Mouse (Mus musculus) embryonic facial prominence, embryonic 14.5 days (tissue): Measurements from ENCODE around the gene Ano5. TPM values are rescaled to one million over a fixed set of nuclear protein-coding genes. Genes with fewer than 3 reads are reported as not detected.

Experiments
- ATAC-seq: fragments of 200-750 bp; cut with Nextera tagmentation; 2 replicates; pipeline ENCODE4 v1.8.0; 2017; ENCODE audit warnings: low read depth, moderate number of reproducible peaks, moderate TSS enrichment
- DNase-seq: peaks from one replicate; pipeline ENCODE4 v3.0.0-alpha.2; 2015; ENCODE audit warnings: low spot score
- H3K27ac ChIP-seq: fragments of 300-500 bp; sonication (generic); replicated peaks from 2 replicates; pipeline ENCODE4 v1.5.1; 2014; ENCODE audit warnings: low read depth, mild to moderate bottlenecking, low read length, moderate library complexity
- H3K27me3 ChIP-seq: fragments of 300-500 bp; sonication (generic); replicated peaks from 2 replicates; pipeline ENCODE4 v1.6.1; 2014; ENCODE audit warnings: low read length; ENCODE audit not compliant: control insufficient read depth, insufficient read depth
- H3K36me3 ChIP-seq: fragments of 300-500 bp; sonication (generic); 2 replicates; pipeline ENCODE4 v1.6.1; 2014; ENCODE audit warnings: low read length, mixed read lengths; ENCODE audit not compliant: control insufficient read depth, insufficient read depth
- H3K4me1 ChIP-seq: fragments of 300-500 bp; sonication (generic); 2 replicates; pipeline ENCODE4 v1.6.1; 2014; ENCODE audit warnings: antibody characterized with exemption, low read length; ENCODE audit not compliant: control insufficient read depth, insufficient read depth
- H3K4me2 ChIP-seq: fragments of 300-500 bp; sonication (generic); 2 replicates; pipeline ENCODE4 v1.6.1; 2014; ENCODE audit warnings: low read depth, mild to moderate bottlenecking, low read length, moderate library complexity, mixed read lengths
- H3K4me3 ChIP-seq: fragments of 300-500 bp; sonication (generic); 2 replicates; pipeline ENCODE4 v1.5.1; 2014; ENCODE audit warnings: low read depth, mild to moderate bottlenecking, low read length
- H3K9ac ChIP-seq: fragments of 300-500 bp; sonication (generic); 2 replicates; pipeline ENCODE4 v1.6.1; 2014; ENCODE audit warnings: low read depth, mild to moderate bottlenecking, low read length, moderate library complexity, mixed read lengths
- H3K9me3 ChIP-seq: fragments of 300-500 bp; sonication (generic); 2 replicates; pipeline ENCODE4 v1.6.1; 2016; ENCODE audit warnings: low read length; ENCODE audit not compliant: control insufficient read depth
- WGBS: fragments of 180-500 bp; shearing (Covaris S2); extraction: QIAGEN DNeasy Blood & Tissue Kit; methylation state at CpG from one replicate; pipeline ENCODE4 v1.1.7; 2014; 5-methylcytosine and 5-hydroxymethylcytosine counted together
- polyA plus RNA-seq: library from polyadenylated mRNA; unstranded; fragments of >200 nt; fragmentation: Nextera tagmentation; extraction: Ambion mirVana; gene quantifications from 2 replicates; pipeline ENCODE4 v1.2.1, GENCODE M21; 2014

The Ano5 gene
- polyA plus RNA-seq, 1 experiment from 2014 or later: 0.84 TPM

DNA sequence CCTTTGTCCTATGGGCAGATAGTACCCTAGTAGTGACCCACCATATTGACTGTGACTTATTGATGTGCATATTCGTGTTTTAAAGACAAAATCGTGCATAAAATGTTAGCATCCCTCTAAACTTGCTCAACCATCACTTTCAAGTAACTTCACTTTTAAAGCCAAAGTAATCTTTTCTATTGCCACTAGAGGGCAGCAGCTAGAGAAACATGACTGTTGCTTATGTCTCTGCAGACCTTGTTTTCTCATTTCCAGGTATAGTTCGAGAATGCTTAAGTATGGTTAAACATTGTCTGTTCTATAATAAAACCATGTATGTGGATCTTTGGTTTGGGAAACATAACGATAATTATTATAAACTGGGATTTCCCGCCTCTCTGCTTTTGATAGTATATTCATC, 103.6 kb downstream of the Ano5 start:
- peak; percentile 19 for DNase-seq
- ATAC-seq: no peak
- WGBS: 43% methylated on average over 5 of the region's 5 CpGs

DNA sequence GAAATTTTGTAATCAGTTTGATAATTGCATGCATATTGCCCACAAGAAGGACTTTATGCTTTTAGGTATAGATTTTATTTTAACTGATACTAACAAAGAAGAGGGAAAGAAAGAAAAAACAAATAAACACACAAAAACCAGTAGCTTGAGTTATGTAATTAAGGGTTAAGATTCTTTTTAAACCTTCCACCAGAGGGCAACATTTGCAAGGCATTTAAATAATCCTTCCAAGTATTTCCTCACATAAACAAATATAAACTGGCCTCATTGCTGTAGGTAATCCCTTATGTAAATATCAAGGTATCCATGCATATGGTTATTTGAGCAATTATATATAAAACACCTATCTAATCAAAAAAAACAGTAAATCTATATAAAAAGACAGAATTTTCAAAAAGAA, 107.1 kb downstream of the Ano5 start:
- no peaks in the 10 kb centered on the region for H3K36me3 ChIP-seq
- no peak overlapping the region for H3K4me3 ChIP-seq
- no peak overlapping the region for H3K4me2 ChIP-seq
- H3K9ac ChIP-seq: no peak overlapping the region
- no peaks in the 10 kb centered on the region for H3K4me1 ChIP-seq
- ATAC-seq (no peak), DNase-seq (peak; percentile 70)
- peaks cover 25% of the 10 kb centered on the region for H3K27me3 ChIP-seq
- no peaks in the 10 kb centered on the region for H3K9me3 ChIP-seq
- H3K27ac ChIP-seq: no peak overlapping the region

More for the DNA sequence above, 103.6 kb downstream of the Ano5 start:
- Histone ChIP-seq H3K9ac (no peak overlapping the region), H3K27ac (no peak overlapping the region), H3K27me3 (peaks cover 5% of the 10 kb centered on the region; the same call in 1 of the 2 replicates), H3K9me3 (no peaks in the 10 kb centered on the region), H3K4me2 (no peak overlapping the region), H3K36me3 (no peaks in the 10 kb centered on the region), H3K4me3 (no peak overlapping the region), H3K4me1 (no peaks in the 10 kb centered on the region)

DNA sequence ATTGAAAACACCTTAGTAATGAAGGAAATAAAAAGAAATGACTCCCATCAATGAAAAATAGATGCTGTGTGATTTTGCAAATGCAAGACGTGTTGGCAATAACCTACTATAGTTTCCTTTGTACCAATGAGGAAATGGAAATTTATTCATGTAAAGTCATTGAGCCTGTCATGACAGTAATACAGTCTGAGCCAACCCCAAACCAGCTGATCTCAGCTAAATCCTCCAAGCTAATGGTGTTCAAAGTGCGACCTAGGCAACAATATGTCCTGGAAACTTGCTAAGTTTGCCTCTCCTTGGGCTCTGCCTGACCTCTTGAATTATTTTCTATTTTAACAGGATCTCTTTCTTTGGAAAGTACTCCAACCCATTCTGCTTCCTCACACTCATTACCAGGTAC, 107.6 kb downstream of the Ano5 start:
- H3K36me3 ChIP-seq: no peaks in the 10 kb centered on the region
- H3K27ac ChIP-seq: no peak overlapping the region
- H3K9ac ChIP-seq: no peak overlapping the region
- H3K9me3 ChIP-seq: no peaks in the 10 kb centered on the region
- peaks cover 27% of the 10 kb centered on the region for H3K27me3 ChIP-seq
- H3K4me2 ChIP-seq: no peak overlapping the region
- no peak overlapping the region for H3K4me3 ChIP-seq
- 31% methylated on average over 2 of the region's 2 CpGs for WGBS
- ATAC-seq (no peak), DNase-seq (no peak)
- H3K4me1 ChIP-seq: no peaks in the 10 kb centered on the region

DNA sequence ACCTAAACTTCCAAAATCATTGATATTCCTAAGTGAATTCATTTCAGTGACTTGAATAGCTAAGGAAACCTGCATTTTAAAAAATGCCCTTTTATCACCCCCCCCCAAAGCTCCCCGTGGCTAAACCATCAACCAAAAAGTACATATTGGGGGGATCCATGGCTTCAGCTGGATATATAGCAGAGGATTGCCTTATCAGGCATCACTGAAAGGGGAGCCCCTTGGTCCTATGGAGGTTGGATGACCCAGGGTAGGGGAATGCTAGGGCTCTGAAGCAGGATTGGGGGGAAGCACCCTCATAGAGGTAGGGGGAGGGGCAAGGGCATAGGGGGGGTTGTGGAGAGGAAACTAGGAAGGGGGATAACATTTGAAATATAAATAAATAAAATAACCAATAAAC, 109.1 kb downstream of the Ano5 start:
- peaks cover 43% of the 10 kb centered on the region for H3K27me3 ChIP-seq

DNA sequence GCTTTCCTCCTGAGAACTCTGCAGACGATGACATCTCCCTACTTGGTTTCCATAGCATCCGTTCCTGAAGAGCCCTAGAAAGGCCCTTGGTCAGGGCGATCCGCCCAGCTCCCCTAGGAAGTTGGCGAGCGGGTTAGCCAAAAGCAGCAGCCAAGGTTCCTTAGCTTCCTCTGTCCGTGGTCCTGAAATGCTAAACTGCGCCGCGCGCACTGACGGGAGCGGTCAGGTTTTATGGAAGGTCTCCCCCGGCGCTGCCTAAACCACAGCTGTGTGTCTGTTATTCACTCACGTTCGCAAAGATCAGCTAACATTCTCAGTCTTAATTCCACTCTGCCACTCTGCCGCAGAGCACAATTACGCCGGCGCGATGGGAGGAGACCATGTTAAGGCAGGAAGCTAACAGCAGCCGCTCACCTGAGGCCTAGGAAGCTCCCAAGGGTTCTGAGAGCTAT, 110.9 kb downstream of the Ano5 start, which contains the start of gene Slc17a6:
TSS of gene Slc17a6 (plus strand) at position 313 of the 452 bp plus-strand sequence.
- Histone ChIP-seq H3K4me2 (no peak within 1 kb of the TSS), H3K9me3 (no peaks in the 10 kb centered on the region), H3K36me3 (no peaks in the 10 kb centered on the region), H3K27ac (no peak within 1 kb of the TSS; the same call in 1 of the 2 replicates), H3K9ac (no peak within 1 kb of the TSS), H3K4me3 (no peak within 1 kb of the TSS), H3K4me1 (no peaks in the 10 kb centered on the region), H3K27me3 (peaks cover 60% of the 10 kb centered on the region)
- peak; percentile 89 for DNase-seq
- peak; percentile 70 for ATAC-seq
- under 1% methylated on average over 23 of the region's 23 CpGs for WGBS

More for the DNA sequence above, 109.1 kb downstream of the Ano5 start:
- no peak overlapping the region for H3K27ac ChIP-seq
- DNase-seq: no peak
- no peak overlapping the region for H3K4me3 ChIP-seq
- whole genome bisulfite sequencing: 52% methylated on average over 1 of the region's 1 CpGs
- no peak overlapping the region for H3K9ac ChIP-seq
- H3K36me3 ChIP-seq: no peaks in the 10 kb centered on the region
- H3K4me2 ChIP-seq: no peak overlapping the region
- H3K4me1 ChIP-seq: no peaks in the 10 kb centered on the region
- ATAC-seq: no peak
- no peaks in the 10 kb centered on the region for H3K9me3 ChIP-seq

DNA sequence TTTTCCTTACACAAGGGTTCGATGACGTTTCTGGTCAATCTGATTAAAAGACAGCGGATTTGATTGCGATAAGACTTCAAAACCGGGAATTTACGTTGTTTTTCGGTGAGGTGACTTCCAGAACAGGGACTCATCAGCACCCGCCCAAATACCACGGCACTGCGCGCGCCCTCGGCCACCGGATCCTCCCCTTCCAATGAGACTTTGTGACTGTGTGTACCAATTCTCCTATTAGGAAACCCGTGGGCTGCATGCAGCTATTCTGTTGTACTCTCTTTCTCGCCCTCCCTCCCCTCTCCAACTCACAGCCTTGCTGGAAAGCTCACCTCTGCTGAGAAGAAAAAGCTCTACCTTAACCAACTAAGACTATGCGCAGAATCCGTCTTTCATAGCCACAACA, 111.4 kb downstream of the Ano5 start:
- H3K4me3 ChIP-seq: no peak overlapping the region
- no peak overlapping the region; the same call in 1 of the 2 replicates for H3K27ac ChIP-seq
- 2% methylated on average over 18 of the region's 18 CpGs for WGBS
- H3K36me3 ChIP-seq: no peaks in the 10 kb centered on the region
- no peaks in the 10 kb centered on the region for H3K4me1 ChIP-seq
- no peak overlapping the region for H3K4me2 ChIP-seq
- H3K27me3 ChIP-seq: peaks cover 64% of the 10 kb centered on the region
- DNase-seq: no peak
- no peak for ATAC-seq
- H3K9ac ChIP-seq: no peak overlapping the region
- H3K9me3 ChIP-seq: no peaks in the 10 kb centered on the region

DNA sequence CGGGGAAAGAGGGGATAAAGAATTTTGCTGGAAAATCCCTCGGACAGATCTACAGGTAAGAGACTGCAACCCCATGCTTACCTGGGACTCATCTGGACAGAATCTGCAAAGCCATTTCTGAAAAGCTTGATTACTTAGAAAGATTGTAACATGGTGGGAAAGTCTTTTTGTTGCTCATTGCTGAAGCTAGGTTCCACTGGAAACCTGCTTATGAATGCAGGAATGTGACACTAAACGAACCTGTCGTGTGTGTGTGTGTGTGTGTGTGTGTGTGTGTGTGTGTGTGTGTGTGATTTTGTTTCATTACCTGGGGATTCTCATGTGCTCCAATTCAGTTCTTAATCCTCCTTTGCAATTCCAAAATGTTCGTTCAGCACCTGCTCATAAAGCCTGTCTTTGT, 111.8 kb downstream of the Ano5 start:
- no peaks in the 10 kb centered on the region for H3K36me3 ChIP-seq
- ATAC-seq (no peak), DNase-seq (no peak)
- WGBS: 5% methylated on average over 5 of the region's 5 CpGs
- H3K4me2 ChIP-seq: no peak overlapping the region
- no peak overlapping the region for H3K4me3 ChIP-seq
- H3K4me1 ChIP-seq: no peaks in the 10 kb centered on the region
- no peaks in the 10 kb centered on the region for H3K9me3 ChIP-seq
- H3K9ac ChIP-seq: no peak overlapping the region
- no peak overlapping the region; the same call in 1 of the 2 replicates for H3K27ac ChIP-seq
- H3K27me3 ChIP-seq: peaks cover 69% of the 10 kb centered on the region

DNA sequence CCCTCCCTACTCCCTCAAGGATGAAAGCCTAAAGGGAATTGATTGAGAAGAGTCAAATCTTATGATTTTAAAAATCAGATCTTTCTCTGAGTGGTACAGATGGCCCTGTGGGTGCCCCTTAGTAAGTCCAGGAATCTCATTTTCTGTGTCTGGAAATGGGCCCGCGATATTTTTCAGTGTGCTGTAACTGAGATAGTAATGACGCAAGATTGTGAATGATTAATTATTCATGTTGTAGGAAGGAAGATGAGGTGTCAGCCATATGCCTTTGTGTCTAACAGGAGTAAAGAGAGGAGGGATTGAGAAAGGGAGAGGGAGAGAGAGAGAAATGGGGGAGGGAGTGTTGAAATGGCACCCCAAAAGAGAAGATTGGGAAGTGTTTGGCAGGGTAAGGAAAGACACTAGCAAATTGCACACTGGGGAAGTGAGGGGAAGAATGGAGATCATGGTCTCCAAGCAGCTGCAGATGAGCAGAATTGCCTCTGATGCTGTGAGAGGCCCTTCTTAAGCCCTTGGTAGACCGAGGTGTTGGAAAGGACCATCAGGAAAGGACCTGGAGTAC, 113.6 kb downstream of the Ano5 start:
- Histone ChIP-seq H3K36me3 (no peaks in the 10 kb centered on the region), H3K27me3 (peaks cover 80% of the 10 kb centered on the region), H3K27ac (no peak overlapping the region), H3K9ac (no peak overlapping the region), H3K4me3 (peak overlapping the region; percentile 8; the same call in 1 of the 2 replicates), H3K4me2 (no peak overlapping the region; the same call in 1 of the 2 replicates), H3K4me1 (no peaks in the 10 kb centered on the region), H3K9me3 (no peaks in the 10 kb centered on the region)
- DNase-seq (no peak), ATAC-seq (no peak)
- 2% methylated on average over 4 of the region's 4 CpGs for WGBS

DNA sequence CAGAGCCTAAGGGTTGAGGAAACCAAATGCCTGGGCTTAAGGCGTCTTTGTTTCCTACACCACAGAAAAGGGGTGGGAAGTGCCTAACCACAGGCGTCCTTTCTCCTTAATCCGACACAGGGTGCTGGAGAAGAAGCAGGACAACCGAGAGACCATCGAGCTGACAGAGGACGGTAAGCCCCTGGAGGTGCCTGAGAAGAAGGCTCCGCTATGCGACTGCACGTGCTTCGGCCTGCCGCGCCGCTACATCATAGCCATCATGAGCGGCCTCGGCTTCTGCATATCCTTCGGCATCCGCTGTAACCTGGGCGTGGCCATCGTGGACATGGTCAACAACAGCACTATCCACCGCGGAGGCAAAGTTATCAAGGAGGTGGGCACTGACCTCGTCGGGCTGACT, 114.3 kb downstream of the Ano5 start:
- no peak for ATAC-seq
- no peak overlapping the region for H3K27ac ChIP-seq
- no peak for DNase-seq
- no peaks in the 10 kb centered on the region for H3K36me3 ChIP-seq
- WGBS: 2% methylated on average over 22 of the region's 23 CpGs
- no peaks in the 10 kb centered on the region for H3K4me1 ChIP-seq
- H3K9me3 ChIP-seq: no peaks in the 10 kb centered on the region
- peak overlapping the region; percentile 8; the same call in 1 of the 2 replicates for H3K4me3 ChIP-seq
- no peak overlapping the region; the same call in 1 of the 2 replicates for H3K4me2 ChIP-seq
- H3K27me3 ChIP-seq: peaks cover 87% of the 10 kb centered on the region
- no peak overlapping the region for H3K9ac ChIP-seq
